Mouse (Mus musculus): Measurements from ENCODE around the gene Derl2. TPM values are rescaled to one million over a fixed set of nuclear protein-coding genes. Genes with fewer than 3 reads are reported as not detected.

Gene Derl2
- polyA plus RNA-seq, 1 experiment from 2014 or later, result 52.6 TPM

DNA sequence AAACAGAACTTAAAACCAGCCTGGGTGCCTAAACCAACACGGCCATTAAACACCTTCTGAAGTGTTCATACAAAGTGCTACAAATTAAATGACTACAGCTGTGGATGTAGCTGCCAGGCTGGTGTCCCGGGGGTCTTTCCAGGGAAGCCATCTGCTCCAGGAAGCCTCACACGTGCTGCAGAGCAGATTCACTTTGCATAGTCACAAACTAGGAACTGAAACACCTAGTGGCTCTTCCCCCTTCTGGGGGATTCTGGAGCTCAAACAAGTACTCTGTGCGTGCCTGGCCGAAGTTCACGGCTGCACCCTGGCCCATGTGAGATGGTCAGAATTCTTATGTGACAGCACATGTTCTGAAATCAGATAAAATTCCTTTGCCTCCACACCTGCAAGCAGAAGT lies 39.4 kb downstream of the Derl2 start:
- H3K27me3 ChIP-seq, result no peaks in the 10 kb centered on the region
- no peak overlapping the region for H3K4me3 ChIP-seq
- ATAC-seq (ENCODE audit: borderline replicate concordance, extremely low read depth, low FRiP score, low TSS enrichment), result no peak
- WGBS, result 88% methylated on average over 6 of the region's 6 CpGs
- H3K9me3 ChIP-seq, result no peaks in the 10 kb centered on the region
- peaks cover 64% of the 10 kb centered on the region for H3K36me3 ChIP-seq
- H3K4me1 ChIP-seq, result peaks cover 12% of the 10 kb centered on the region
- H3K27ac ChIP-seq, result no peak overlapping the region
- no peak overlapping the region for H3K9ac ChIP-seq
- H3K4me2 ChIP-seq, result no peak overlapping the region

DNA sequence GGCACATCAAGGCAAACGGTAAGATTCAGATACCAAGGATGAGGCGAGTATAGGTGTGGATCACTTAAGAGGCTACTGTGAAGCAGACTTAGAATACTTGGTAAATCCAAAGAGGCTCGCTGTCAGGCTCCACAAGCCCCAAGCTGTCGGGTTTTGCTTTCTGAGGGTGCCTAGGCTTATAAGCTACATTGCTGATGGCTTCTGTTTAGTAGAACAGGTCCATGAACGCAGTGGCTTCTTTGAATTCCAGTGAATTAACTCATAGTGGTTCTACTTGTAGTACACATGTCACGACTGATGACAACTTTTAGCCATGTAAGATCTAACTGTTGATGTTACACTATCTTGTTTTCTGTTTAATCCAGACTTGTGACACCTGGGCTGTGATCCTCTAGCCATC lies 42.3 kb downstream of the Derl2 start:
- 85% methylated on average over 6 of the region's 6 CpGs for WGBS
- Histone ChIP-seq H3K4me1 (peaks cover 12% of the 10 kb centered on the region), H3K4me2 (no peak overlapping the region), H3K27ac (no peak overlapping the region), H3K27me3 (no peaks in the 10 kb centered on the region), H3K9ac (no peak overlapping the region), H3K36me3 (peaks cover 72% of the 10 kb centered on the region), H3K4me3 (no peak overlapping the region), H3K9me3 (no peaks in the 10 kb centered on the region)
- no peak for ATAC-seq (ENCODE audit: borderline replicate concordance, extremely low read depth, low FRiP score, low TSS enrichment)

DNA sequence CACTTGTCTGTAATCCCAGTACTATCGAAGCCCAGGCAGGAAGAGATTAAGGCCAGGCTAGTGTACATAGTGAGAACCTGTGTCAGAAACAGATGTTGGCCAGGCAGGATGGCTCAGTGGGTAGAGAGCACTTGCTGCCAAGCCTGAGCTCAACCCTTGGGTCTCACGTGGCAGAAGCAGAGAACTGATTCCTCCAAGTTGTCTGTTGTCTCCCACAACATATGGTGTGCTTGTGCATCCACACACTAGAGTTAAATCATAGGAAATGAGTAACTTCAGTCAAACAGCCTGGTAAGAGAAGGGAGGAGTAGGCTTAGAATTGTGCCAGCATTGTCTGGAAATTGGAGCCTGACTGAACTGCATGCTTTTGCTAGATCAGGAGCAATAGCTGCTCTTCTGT lies 44.4 kb downstream of the Derl2 start:
- H3K27ac ChIP-seq, result no peak overlapping the region
- no peaks in the 10 kb centered on the region for H3K9me3 ChIP-seq
- 61% methylated on average over 2 of the region's 2 CpGs for WGBS
- H3K4me2 ChIP-seq, result no peak overlapping the region
- peaks cover 66% of the 10 kb centered on the region for H3K36me3 ChIP-seq
- H3K4me1 ChIP-seq, result peaks cover 6% of the 10 kb centered on the region
- H3K9ac ChIP-seq, result no peak overlapping the region
- no peak overlapping the region for H3K4me3 ChIP-seq
- no peaks in the 10 kb centered on the region for H3K27me3 ChIP-seq
- no peak for ATAC-seq (ENCODE audit: borderline replicate concordance, extremely low read depth, low FRiP score, low TSS enrichment)

DNA sequence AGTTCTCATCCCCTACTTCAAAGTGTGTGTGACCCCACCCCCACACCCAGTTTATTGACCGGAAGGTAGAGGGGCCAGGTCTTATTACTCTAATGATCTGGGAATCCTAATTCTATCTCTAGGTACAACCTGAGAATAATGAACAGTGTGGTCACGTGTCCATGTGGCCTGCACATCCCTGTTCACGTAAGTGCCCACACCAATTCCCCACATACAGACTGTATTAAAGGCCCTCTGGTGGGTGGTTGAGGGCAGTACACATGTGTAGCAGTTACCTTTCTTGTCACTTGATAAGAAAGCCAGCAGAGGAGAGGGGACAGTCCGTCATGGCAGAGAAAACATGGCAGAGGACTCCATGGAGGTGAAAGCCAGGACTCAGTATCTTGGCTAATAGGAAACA lies 45.7 kb downstream of the Derl2 start:
- Histone ChIP-seq H3K4me2 (no peak overlapping the region), H3K4me1 (peaks cover 6% of the 10 kb centered on the region), H3K27me3 (no peaks in the 10 kb centered on the region), H3K9ac (no peak overlapping the region), H3K4me3 (no peak overlapping the region), H3K9me3 (no peaks in the 10 kb centered on the region), H3K36me3 (peaks cover 54% of the 10 kb centered on the region), H3K27ac (no peak overlapping the region)
- WGBS, result 59% methylated on average over 4 of the region's 4 CpGs
- ATAC-seq (ENCODE audit: borderline replicate concordance, extremely low read depth, low FRiP score, low TSS enrichment), result no peak

DNA sequence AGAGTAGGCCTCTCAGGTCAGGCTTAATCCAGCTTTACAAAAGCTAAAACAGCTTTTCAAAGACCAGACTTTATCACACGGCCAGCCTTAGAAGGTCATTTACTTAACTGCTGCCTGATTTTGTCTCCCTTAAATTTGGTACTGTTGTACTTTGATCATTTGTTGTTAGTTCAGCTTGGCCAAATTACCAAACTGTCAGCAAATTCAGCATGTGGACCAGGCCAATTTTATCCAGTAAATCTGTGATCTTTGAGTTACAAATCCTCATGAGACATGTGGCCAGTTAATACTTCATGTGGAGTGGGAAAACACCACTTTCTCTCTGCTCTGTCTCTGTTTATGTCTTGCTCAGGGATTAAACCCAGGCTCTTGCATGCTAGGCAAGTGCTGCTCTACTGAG lies 47.1 kb downstream of the Derl2 start:
- Histone ChIP-seq H3K9me3 (no peaks in the 10 kb centered on the region), H3K4me1 (peaks cover 14% of the 10 kb centered on the region), H3K9ac (no peak overlapping the region), H3K27ac (no peak overlapping the region), H3K36me3 (peaks cover 42% of the 10 kb centered on the region), H3K4me2 (no peak overlapping the region), H3K27me3 (no peaks in the 10 kb centered on the region), H3K4me3 (no peak overlapping the region)
- ATAC-seq (ENCODE audit: borderline replicate concordance, extremely low read depth, low FRiP score, low TSS enrichment), result no peak
- WGBS, result 60% methylated on average over 1 of the region's 1 CpGs

DNA sequence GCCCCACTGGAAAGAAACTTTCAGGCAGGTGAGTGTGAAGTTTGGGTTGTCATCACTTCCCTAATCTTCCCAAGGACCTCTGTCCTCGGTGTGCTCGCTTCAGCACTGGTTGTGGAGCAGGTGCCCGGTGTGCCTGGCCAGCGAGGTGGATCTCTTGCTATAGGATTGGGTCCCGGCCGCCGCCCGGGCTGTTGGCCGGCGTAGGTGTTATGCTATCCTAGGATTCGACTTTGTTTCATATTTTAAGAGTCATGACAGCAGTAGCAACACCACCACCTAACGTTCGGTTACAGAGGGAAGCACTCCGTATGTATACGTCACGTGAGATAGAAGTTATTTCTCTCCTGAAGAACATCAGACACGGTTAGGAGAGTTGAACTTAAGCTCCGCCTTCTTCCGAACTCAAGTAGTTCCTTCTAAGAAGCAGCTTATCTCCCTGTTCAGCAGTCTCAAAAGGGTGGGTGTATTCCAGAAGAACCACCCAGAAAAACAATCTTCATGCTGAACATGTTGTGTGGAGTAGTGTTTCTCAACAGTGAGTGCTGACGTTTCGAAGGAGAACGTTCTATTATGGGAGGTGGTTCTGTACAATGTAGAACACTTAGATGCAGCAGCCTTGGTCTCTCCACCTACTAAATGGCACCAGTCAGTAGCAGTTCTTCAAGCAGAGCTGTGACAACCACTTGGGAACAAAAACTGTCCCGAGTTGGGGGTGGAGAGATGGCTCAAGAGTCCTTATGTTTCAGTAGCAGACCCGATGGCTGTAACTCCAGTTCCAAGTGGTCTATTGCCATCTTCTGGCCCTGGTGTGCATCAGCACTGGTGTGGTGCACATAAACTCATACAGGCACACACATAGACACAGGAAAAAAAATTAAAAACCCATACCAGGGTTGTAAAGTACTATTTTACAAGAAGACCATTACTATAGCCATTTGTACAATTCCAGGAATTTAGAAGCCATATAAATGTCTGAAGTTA lies 48.8 kb downstream of the Derl2 start:
- ATAC-seq (ENCODE audit: borderline replicate concordance, extremely low read depth, low FRiP score, low TSS enrichment), result peak; percentile 28; the same call in 1 of the 2 replicates
- H3K27me3 ChIP-seq, result no peaks in the 10 kb centered on the region
- peak overlapping the region; percentile 88 for H3K4me3 ChIP-seq
- no peaks in the 10 kb centered on the region for H3K9me3 ChIP-seq
- H3K9ac ChIP-seq, result peak overlapping the region; percentile 52
- peak overlapping the region; percentile 80 for H3K4me2 ChIP-seq
- peaks cover 14% of the 10 kb centered on the region for H3K4me1 ChIP-seq
- H3K27ac ChIP-seq, result peak overlapping the region; percentile 97
- 12% methylated on average over 24 of the region's 24 CpGs for WGBS
- H3K36me3 ChIP-seq, result peaks cover 37% of the 10 kb centered on the region

DNA sequence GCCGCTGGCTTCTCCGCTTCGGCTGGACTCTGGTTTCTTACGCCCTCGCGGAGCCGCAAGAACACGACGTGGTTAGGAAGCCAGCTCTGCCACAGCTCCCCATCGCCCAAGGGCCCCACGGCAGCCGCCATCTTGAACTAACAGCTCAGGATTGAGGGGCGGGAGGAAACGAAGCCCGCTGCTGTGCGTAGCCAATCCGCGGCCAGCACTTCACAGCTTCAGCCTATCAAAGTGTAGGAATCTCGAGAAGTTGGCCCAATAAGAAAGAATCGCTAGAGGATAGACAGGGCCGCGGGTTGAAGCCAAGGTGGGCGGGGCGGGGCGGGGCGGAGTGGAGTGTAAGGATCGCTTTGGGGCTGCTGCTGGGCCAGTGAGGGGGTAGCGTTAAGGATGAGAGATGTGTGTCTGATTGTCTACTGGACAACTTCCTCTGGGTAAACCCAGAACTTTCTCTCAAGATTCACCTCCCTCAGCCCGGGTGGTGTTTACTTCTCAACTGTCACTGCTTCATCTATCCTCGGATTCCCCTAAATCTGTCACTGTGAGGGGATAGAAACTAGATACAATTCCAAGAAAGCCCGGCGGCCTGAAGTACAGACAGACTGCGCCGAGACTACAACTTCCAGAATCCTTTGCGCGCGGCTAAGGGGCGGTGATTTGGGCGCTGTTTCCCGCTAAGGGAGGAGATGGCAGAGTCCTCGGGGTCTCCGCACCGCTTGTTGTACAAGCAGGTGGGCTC lies 49.7 kb downstream of the Derl2 start, which contains the start of the genes Nup88 and Rpain:
TSS of gene Nup88 (minus strand) at position 153 of the 739 bp plus-strand sequence.
TSS of gene Rpain (plus strand) at position 393 of the 739 bp plus-strand sequence.
- Histone ChIP-seq H3K9me3 (no peaks in the 10 kb centered on the region), H3K36me3 (peaks cover 37% of the 10 kb centered on the region), H3K4me3 (peak within 1 kb of the TSS; percentile 88), H3K27me3 (no peaks in the 10 kb centered on the region), H3K4me1 (peaks cover 14% of the 10 kb centered on the region), H3K9ac (peak within 1 kb of the TSS; percentile 94), H3K27ac (peak within 1 kb of the TSS; percentile 97), H3K4me2 (peak within 1 kb of the TSS; percentile 80)
- ATAC-seq (ENCODE audit: borderline replicate concordance, extremely low read depth, low FRiP score, low TSS enrichment), result peak; percentile 97
- WGBS, result under 1% methylated on average over 43 of the region's 43 CpGs

DNA sequence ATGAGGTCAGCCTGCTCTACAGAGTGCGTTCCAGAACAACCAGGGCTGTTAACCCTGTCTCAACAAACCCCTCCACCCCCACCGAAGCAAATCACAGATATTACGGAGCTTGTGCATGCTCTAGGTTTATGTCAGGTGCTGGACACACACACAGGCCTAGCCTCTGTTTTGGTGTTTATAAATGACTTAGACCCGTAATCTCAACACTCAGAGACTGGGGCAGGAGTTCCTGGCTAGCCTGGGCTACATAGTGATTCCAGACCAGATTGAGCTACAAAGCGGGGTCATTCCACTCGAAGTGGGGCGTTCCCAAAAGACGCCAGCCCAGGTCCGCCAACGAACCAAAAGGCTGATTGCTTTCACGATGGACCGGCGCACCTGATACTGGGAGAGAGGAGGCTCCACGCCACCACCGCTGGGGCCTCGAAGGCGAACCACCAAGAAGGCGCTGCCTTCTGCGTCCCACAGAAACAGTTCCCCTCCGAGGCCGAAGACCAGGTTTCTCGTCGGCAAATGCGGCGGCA lies 50.3 kb downstream of the Derl2 start:
- H3K9me3 ChIP-seq, result no peaks in the 10 kb centered on the region
- whole genome bisulfite sequencing, result under 1% methylated on average over 25 of the region's 25 CpGs
- H3K27ac ChIP-seq, result peak overlapping the region; percentile 80
- peak overlapping the region; percentile 66 for H3K4me2 ChIP-seq
- peak overlapping the region; percentile 88 for H3K4me3 ChIP-seq
- peaks cover 14% of the 10 kb centered on the region for H3K4me1 ChIP-seq
- peak; percentile 6; the same call in 1 of the 2 replicates for ATAC-seq (ENCODE audit: borderline replicate concordance, extremely low read depth, low FRiP score, low TSS enrichment)
- no peaks in the 10 kb centered on the region for H3K27me3 ChIP-seq
- peaks cover 39% of the 10 kb centered on the region for H3K36me3 ChIP-seq
- H3K9ac ChIP-seq, result peak overlapping the region; percentile 94

DNA sequence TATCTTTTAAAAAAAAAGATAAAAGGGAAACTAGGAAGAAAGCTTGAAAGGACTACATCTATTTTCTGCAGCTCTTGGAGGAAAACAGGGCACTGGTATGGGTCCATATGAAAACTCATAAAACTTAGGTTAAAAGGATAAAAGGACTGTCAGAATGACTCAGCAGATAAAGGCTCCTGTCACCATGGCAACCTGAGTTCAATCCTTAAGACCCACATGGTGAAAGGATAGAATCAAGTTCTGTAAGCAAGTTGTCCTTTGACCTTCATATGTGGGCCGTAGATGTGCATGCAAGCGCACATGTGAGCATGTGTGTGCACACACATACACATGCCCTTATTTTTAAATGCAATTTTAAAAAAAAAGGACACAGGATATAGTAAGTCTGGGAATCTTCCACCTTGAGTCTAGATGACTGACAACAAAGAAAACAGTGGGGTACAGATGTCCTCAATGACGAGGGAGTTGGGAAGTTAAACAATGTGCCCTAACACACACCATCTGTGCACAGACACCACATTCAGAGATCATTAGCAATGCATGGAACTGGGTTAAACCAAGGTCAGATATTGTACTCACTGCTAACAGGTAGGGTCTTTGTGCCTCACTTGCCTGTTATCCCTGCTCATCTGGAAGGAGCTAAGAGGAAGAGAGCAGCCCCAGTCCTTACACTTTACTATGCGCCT lies 55.3 kb downstream of the Derl2 start:
- Histone ChIP-seq H3K9ac (no peak overlapping the region), H3K9me3 (no peaks in the 10 kb centered on the region), H3K27ac (no peak overlapping the region), H3K4me3 (no peak overlapping the region), H3K4me2 (no peak overlapping the region), H3K36me3 (peaks cover 74% of the 10 kb centered on the region), H3K27me3 (no peaks in the 10 kb centered on the region), H3K4me1 (peaks cover 8% of the 10 kb centered on the region)
- ATAC-seq (ENCODE audit: borderline replicate concordance, extremely low read depth, low FRiP score, low TSS enrichment), result no peak
- WGBS, result 78% methylated on average over 4 of the region's 4 CpGs

DNA sequence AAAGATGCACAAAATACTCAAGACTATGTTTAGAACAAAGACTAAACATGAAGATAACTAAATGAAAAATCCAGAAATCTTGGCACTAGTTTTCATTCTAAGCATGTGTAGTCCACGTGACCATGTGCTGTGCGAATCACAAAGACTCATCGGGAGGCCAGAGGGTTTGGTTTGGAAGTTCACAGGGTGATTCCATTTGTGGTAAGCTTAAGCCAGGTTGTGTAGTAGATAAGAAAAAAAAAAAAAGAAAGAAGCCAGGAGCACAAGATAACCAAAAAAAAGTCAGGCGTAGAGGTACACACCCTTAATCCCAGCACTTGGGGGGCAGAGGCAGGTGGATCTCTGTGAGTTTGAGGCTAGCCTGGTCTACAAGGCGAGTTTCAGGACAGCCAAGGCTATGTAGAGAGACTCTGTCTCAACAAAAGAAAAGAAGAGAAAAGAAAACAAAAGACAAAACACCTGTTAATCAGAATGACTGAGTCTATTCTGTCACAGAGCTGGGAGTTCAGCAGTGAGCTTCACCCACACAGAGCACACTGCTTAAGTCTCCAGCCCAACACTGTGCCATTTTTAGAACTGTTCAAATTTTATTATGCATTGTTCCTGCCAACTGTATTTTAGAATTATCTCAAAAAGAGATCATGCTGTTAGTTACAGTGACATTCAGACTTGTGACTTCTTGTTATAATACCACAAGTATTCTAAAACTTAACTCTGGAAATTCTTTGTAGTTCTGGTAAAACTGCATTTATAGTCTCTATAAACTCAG lies 58.7 kb downstream of the Derl2 start:
- H3K36me3 ChIP-seq, result peaks cover 92% of the 10 kb centered on the region
- no peak overlapping the region for H3K4me3 ChIP-seq
- no peaks in the 10 kb centered on the region for H3K4me1 ChIP-seq
- no peak for ATAC-seq (ENCODE audit: borderline replicate concordance, extremely low read depth, low FRiP score, low TSS enrichment)
- WGBS, result 93% methylated on average over 5 of the region's 5 CpGs
- H3K9me3 ChIP-seq, result no peaks in the 10 kb centered on the region
- no peaks in the 10 kb centered on the region for H3K27me3 ChIP-seq
- no peak overlapping the region for H3K27ac ChIP-seq
- no peak overlapping the region for H3K9ac ChIP-seq
- no peak overlapping the region for H3K4me2 ChIP-seq

All from lung, embryonic 15.5 days (tissue).